Mouse (Mus musculus) MEL (cell line): Measurements from ENCODE around the gene Blm. TPM values are rescaled to one million over a fixed set of nuclear protein-coding genes. Genes with fewer than 3 reads are reported as not detected.

Source experiments
- DNase-seq: peaks from one replicate; pipeline ENCODE4 v3.0.0; 2011; ENCODE audit warnings: low read depth, low spot score
- H3K27ac ChIP-seq: 2 replicates; pipeline ENCODE4 v1.5.1; 2012; ENCODE audit warnings: low read depth, mild to moderate bottlenecking, control low read depth, low read length, moderate library complexity; ENCODE audit not compliant: control insufficient read depth
- H3K27me3 ChIP-seq, 2 experiments: fragments of 150-350 bp in 1 of 2; sonication (generic) in 1 of 2; 2 replicates each; pipeline ENCODE4 v1.6.1; 2012; ENCODE audit warnings: low read length in 2 of 2, mild to moderate bottlenecking in 2 of 2, improper control_type of control experiment in 1 of 2, moderate library complexity in 1 of 2; ENCODE audit not compliant: insufficient read depth in 2 of 2, control insufficient read depth in 1 of 2
- H3K36me3 ChIP-seq, 2 experiments: 2 replicates each; pipeline ENCODE4 v1.6.1; 2012 to 2014; ENCODE audit warnings: low read length in 2 of 2, improper control_type of control experiment in 1 of 2, inconsistent platforms in 1 of 2, mild to moderate bottlenecking in 1 of 2; ENCODE audit not compliant: insufficient read depth in 2 of 2, control insufficient read depth in 1 of 2
- H3K4me1 ChIP-seq, 2 experiments: fragments of 150-350 bp in 1 of 2; sonication (generic) in 1 of 2; 2 replicates each; pipeline ENCODE4 v1.6.1; 2012; ENCODE audit warnings: low read length in 2 of 2, improper control_type of control experiment in 1 of 2, mild to moderate bottlenecking in 1 of 2; ENCODE audit not compliant: insufficient read depth in 2 of 2, control insufficient read depth in 1 of 2
- H3K4me3 ChIP-seq, 2 experiments: fragments of 150-350 bp in 1 of 2; sonication (generic) in 1 of 2; 2 replicates each; pipeline ENCODE4 v1.5.1; 2012; ENCODE audit warnings: low read depth in 2 of 2, low read length in 2 of 2, mild to moderate bottlenecking in 2 of 2, moderate library complexity in 2 of 2, control low read depth in 1 of 2, improper control_type of control experiment in 1 of 2; ENCODE audit not compliant: control insufficient read depth in 1 of 2, insufficient read depth in 1 of 2
- H3K79me2 ChIP-seq: 2 replicates; pipeline ENCODE4 v1.6.1; 2012; ENCODE audit warnings: mild to moderate bottlenecking, low read length, moderate library complexity; ENCODE audit not compliant: control insufficient read depth, poor library complexity, insufficient read depth
- H3K9ac ChIP-seq: 2 replicates; pipeline ENCODE4 v1.6.1; 2012; ENCODE audit warnings: low read depth, mild to moderate bottlenecking, control low read depth, low read length, moderate library complexity; ENCODE audit not compliant: control insufficient read depth, poor library complexity, severe bottlenecking
- H3K9me3 ChIP-seq: fragments of 150-350 bp; sonication (generic); replicated peaks from 2 replicates; pipeline ENCODE4 v1.6.1; 2012; ENCODE audit warnings: mild to moderate bottlenecking, low read length, improper control_type of control experiment, moderate library complexity; ENCODE audit not compliant: insufficient read depth
- BHLHE40 ChIP-seq: IDR thresholded peaks from 2 replicates; pipeline ENCODE4 v1.6.1; 2012; ENCODE audit warnings: low read depth, mild to moderate bottlenecking, inconsistent platforms, low read length, improper control_type of control experiment, borderline replicate concordance
- CHD1 ChIP-seq: IDR thresholded peaks from 2 replicates; pipeline ENCODE4 v1.6.1; 2012; ENCODE audit warnings: low read depth, mild to moderate bottlenecking, inconsistent platforms, low read length, improper control_type of control experiment
- CTCF ChIP-seq, 3 experiments: IDR thresholded peaks in 2 of 3; conservative IDR thresholded peaks in 1 of 3; 2 replicates each; pipeline ENCODE4 v1.5.1; 2011 to 2012; ENCODE audit warnings: low read length in 3 of 3, low read depth in 2 of 3, mild to moderate bottlenecking in 2 of 3, improper control_type of control experiment in 1 of 3, inconsistent platforms in 1 of 3, mixed read lengths in 1 of 3, moderate library complexity in 1 of 3; ENCODE audit not compliant: control insufficient read depth in 1 of 3, insufficient read depth in 1 of 3, poor library complexity in 1 of 3, severe bottlenecking in 1 of 3
- ETS1 ChIP-seq: IDR thresholded peaks from 2 replicates; pipeline ENCODE4 v1.6.1; 2012; ENCODE audit warnings: low read depth, mild to moderate bottlenecking, inconsistent platforms, low read length, improper control_type of control experiment, moderate library complexity
- GATA1 ChIP-seq: IDR thresholded peaks from 2 replicates; pipeline ENCODE4 v1.6.1; 2011; ENCODE audit warnings: low read depth, low read length, improper control_type of control experiment
- HCFC1 ChIP-seq: IDR thresholded peaks from 2 replicates; pipeline ENCODE4 v1.6.1; 2012; ENCODE audit warnings: low read depth, mild to moderate bottlenecking, inconsistent platforms, low read length, improper control_type of control experiment, moderate library complexity
- JUND ChIP-seq: IDR thresholded peaks from 2 replicates; pipeline ENCODE4 v1.6.1; 2011; ENCODE audit warnings: low read depth, mild to moderate bottlenecking, improper control_type of control experiment, low read length
- KAT2A ChIP-seq: conservative IDR thresholded peaks from 2 replicates; pipeline ENCODE4 v1.6.1; 2012; ENCODE audit warnings: low read depth, low read length, improper control_type of control experiment, inconsistent platforms
- MEF2A ChIP-seq: IDR thresholded peaks from 2 replicates; pipeline ENCODE4 v1.6.1; 2014; ENCODE audit warnings: low read depth, mild to moderate bottlenecking, inconsistent platforms, low read length, improper control_type of control experiment; ENCODE audit not compliant: poor library complexity, insufficient replicate concordance, severe bottlenecking; ENCODE audit errors: extremely low read depth
- MXI1 ChIP-seq: IDR thresholded peaks from 2 replicates; pipeline ENCODE4 v1.6.1; 2011; ENCODE audit warnings: mild to moderate bottlenecking, low read depth, low read length, improper control_type of control experiment
- NELFE ChIP-seq: IDR thresholded peaks from 2 replicates; pipeline ENCODE4 v1.6.1; 2011; ENCODE audit warnings: low read depth, low read length, improper control_type of control experiment
- POLR2A ChIP-seq, 2 experiments: IDR thresholded peaks; 2 replicates each; pipeline ENCODE4 v1.6.1; 2011 to 2012; ENCODE audit warnings: low read length in 2 of 2, mild to moderate bottlenecking in 2 of 2, control low read depth in 1 of 2, improper control_type of control experiment in 1 of 2, low read depth in 1 of 2, moderate library complexity in 1 of 2; ENCODE audit not compliant: control insufficient read depth in 1 of 2, insufficient read depth in 1 of 2, poor library complexity in 1 of 2
- POLR2AphosphoS5 ChIP-seq: IDR thresholded peaks from 2 replicates; pipeline ENCODE4 v1.6.1; 2012; ENCODE audit warnings: low read depth, borderline replicate concordance, mild to moderate bottlenecking, inconsistent platforms, low read length, moderate library complexity, mixed read lengths
- RCOR1 ChIP-seq: IDR thresholded peaks from 2 replicates; pipeline ENCODE4 v1.6.1; 2012; ENCODE audit warnings: low read depth, mild to moderate bottlenecking, inconsistent platforms, low read length, improper control_type of control experiment
- SIN3A ChIP-seq: IDR thresholded peaks from 2 replicates; pipeline ENCODE4 v1.6.1; 2012; ENCODE audit warnings: low read length, improper control_type of control experiment, inconsistent platforms
- SMC3 ChIP-seq: IDR thresholded peaks from 2 replicates; pipeline ENCODE4 v1.6.1; 2011; ENCODE audit warnings: low read depth, low read length, improper control_type of control experiment
- TAL1 ChIP-seq: IDR thresholded peaks from 2 replicates; pipeline ENCODE4 v1.6.1; 2012; ENCODE audit warnings: mild to moderate bottlenecking, inconsistent platforms, low read length, moderate library complexity, mixed read lengths
- USF2 ChIP-seq, 2 experiments: IDR thresholded peaks; 2 replicates each; pipeline ENCODE4 v1.6.1; 2011 to 2012; ENCODE audit warnings: improper control_type of control experiment in 2 of 2, low read length in 2 of 2, borderline replicate concordance in 1 of 2, inconsistent platforms in 1 of 2, low read depth in 1 of 2, mild to moderate bottlenecking in 1 of 2; ENCODE audit not compliant: insufficient read depth in 1 of 2
- ZKSCAN1 ChIP-seq: IDR thresholded peaks from 2 replicates; pipeline ENCODE4 v1.6.1; 2012; ENCODE audit warnings: low read depth, mild to moderate bottlenecking, inconsistent platforms, low read length, improper control_type of control experiment, moderate library complexity
- ZMIZ1 ChIP-seq: IDR thresholded peaks from 2 replicates; pipeline ENCODE4 v1.6.1; 2012; ENCODE audit warnings: low read depth, mild to moderate bottlenecking, inconsistent platforms, low read length, improper control_type of control experiment, moderate library complexity
- ZNF384 ChIP-seq: IDR thresholded peaks from 2 replicates; pipeline ENCODE4 v1.6.1; 2012; ENCODE audit warnings: low read depth, mild to moderate bottlenecking, inconsistent platforms, low read length, improper control_type of control experiment
- polyA plus RNA-seq, 2 experiments: library from polyadenylated mRNA; stranded (reverse) in 1 of 2; unstranded in 1 of 2; fragments of >175 nt in 1 of 2; fragments of >200 nt in 1 of 2; gene quantifications; 2 replicates each; pipeline versions ENCODE4 v1.2.1 to v1.2.4; 2012; ENCODE audit warnings: low replicate concordance in 2 of 2, low read depth in 1 of 2; ENCODE audit not compliant: insufficient read length in 2 of 2, insufficient read depth in 1 of 2, missing spikeins in 1 of 2
- total RNA-seq: library from RNA; depleted of rRNA; stranded (reverse); fragments of 300-350 nt; gene quantifications from 2 replicates; pipeline ENCODE4 v1.2.3, GENCODE M21; 2012

Gene Blm
- total and polyA plus RNA-seq, 3 experiments: 28.5 to 83.8 (median 52.0) TPM

DNA sequence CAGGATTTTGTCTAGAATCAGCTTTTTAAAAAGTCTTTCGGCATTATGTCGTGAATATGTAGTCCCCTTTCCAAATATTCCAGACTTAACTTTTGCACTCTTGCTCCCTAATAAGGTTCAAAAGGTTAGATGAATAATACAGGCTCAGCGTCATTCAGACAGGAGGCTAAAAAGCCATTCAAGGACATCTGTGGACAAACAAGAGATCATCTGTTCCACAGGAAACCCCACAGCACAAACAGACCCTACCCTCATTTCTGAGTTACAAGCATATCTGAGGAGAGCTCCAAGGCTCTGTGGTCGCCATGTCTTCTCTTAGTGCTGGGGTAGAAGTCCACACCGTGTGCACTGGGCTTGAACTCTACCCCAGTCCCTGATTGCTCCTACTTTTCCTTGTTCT is 70.1 kb downstream of the Blm start:
- DNase-seq: no peak
- Histone ChIP-seq H3K9me3 (no peaks in the 10 kb centered on the region), H3K27ac (no peak overlapping the region), H3K4me3 (no peak overlapping the region), H3K79me2 (no peaks in the 10 kb centered on the region), H3K36me3 (peaks cover 13 to 23% of the 10 kb centered on the region in 2 experiments), H3K4me1 (peaks cover 5 to 7% of the 10 kb centered on the region in 2 experiments; a peak in 3 of 4 replicates), H3K9ac (no peak overlapping the region), H3K27me3 (no peaks in the 10 kb centered on the region)
- TF ChIP-seq NELFE (no peak), HCFC1 (no peak), USF2 (IDR thresholded peaks at IDR 0.05; ENCODE audit: borderline replicate concordance in 1 of 2, insufficient read depth in 1 of 2, low read depth in 1 of 2, low read length in 2 of 2) (no peak), TAL1 (no peak), POLR2AphosphoS5 (no peak), SMC3 (no peak), RCOR1 (no peak), CTCF (IDR thresholded peaks at IDR 0.05 in 2 of 3, conservative IDR thresholded peaks at IDR 0.05 in 1 of 3; ENCODE audit: control insufficient read depth in 1 of 3, insufficient read depth in 1 of 3, low read depth in 2 of 3, low read length in 3 of 3, poor library complexity in 1 of 3, severe bottlenecking in 1 of 3) (no peak), ZMIZ1 (no peak), SIN3A (no peak), MEF2A (no peak), KAT2A (no peak), ZKSCAN1 (no peak), GATA1 (no peak), BHLHE40 (no peak), ETS1 (no peak), JUND (no peak), CHD1 (no peak), ZNF384 (no peak)

DNA sequence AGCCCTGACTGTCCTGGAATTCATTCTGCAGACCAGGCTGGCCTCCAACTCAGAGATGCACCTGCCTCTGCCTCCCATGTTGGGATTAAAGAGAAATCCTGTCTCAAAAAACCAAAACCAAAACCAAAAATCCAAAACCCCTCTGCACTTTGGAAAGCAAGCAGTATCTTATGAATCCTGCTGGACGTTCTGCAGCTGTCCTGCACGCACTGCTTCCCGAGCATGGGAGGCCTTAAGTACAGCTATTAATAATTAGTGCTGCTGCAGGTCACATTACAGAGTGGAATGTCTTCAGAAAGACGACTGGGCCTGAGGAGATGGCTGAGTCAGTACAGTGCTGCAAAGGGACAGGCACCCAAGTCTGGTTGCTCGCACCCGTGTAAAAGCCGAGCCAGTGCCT is 73.0 kb downstream of the Blm start:
- Histone ChIP-seq H3K79me2 (no peaks in the 10 kb centered on the region), H3K4me3 (no peak overlapping the region), H3K27ac (no peak overlapping the region), H3K4me1 (no peaks in the 10 kb centered on the region), H3K9me3 (no peaks in the 10 kb centered on the region), H3K9ac (no peak overlapping the region), H3K27me3 (no peaks in the 10 kb centered on the region), H3K36me3 (peaks cover 4 to 11% of the 10 kb centered on the region in 2 experiments)
- TF ChIP-seq POLR2AphosphoS5 (no peak), KAT2A (no peak), TAL1 (no peak), POLR2A (IDR thresholded peaks at IDR 0.05; ENCODE audit: control insufficient read depth in 1 of 2, insufficient read depth in 1 of 2, low read depth in 1 of 2, low read length in 2 of 2, poor library complexity in 1 of 2) (no peak), MXI1 (no peak)
- DNase-seq: no peak
